Mouse (Mus musculus) liver, embryonic 14.5 days (tissue): ENCODE measurements around the gene Ensa.
"Not testable (repeated sequence)": the region's sequence is repeated elsewhere in the genome, so short reads cannot be mapped to it uniquely, and the experiment has no call there.

ENCODE experiments used
- CTCF ChIP-seq: IDR thresholded peaks from 2 replicates; pipeline ENCODE4 v1.5.1; 2016; ENCODE audit warnings: antibody characterized with exemption, low read depth, control low read depth
- EP300 ChIP-seq: IDR thresholded peaks from 2 replicates; pipeline ENCODE4 v1.6.1; 2016; ENCODE audit warnings: antibody characterized with exemption, low read depth

- not testable (repeated sequence) for TF ChIP-seq CTCF, EP300
Observed at GRCm38 (mm10) chr3:95654371-95654770, 29.6 kb downstream of the Ensa start.
